Mouse (Mus musculus) liver, embryonic 15.5 days (tissue): ENCODE data around the gene Ptbp1. TPM values are rescaled to one million over a fixed set of nuclear protein-coding genes. Genes with fewer than 3 reads are reported as not detected.

Experiments used
- ATAC-seq: fragments of 200-750 bp; cut with Nextera tagmentation; 2 replicates; pipeline ENCODE4 v1.8.0; 2017; ENCODE audit warnings: moderate number of reproducible peaks, mild to moderate bottlenecking, moderate library complexity; ENCODE audit not compliant: insufficient read depth
- H3K27ac ChIP-seq: fragments of 300-500 bp; sonication (generic); replicated peaks from 2 replicates; pipeline ENCODE4 v1.5.1; 2015; ENCODE audit warnings: mild to moderate bottlenecking, inconsistent platforms
- H3K27me3 ChIP-seq: fragments of 300-500 bp; sonication (generic); 2 replicates; pipeline ENCODE4 v1.6.1; 2015; ENCODE audit warnings: mild to moderate bottlenecking, inconsistent platforms
- H3K36me3 ChIP-seq: fragments of 300-500 bp; sonication (generic); replicated peaks from 2 replicates; pipeline ENCODE4 v1.6.1; 2015; ENCODE audit warnings: moderate library complexity, mild to moderate bottlenecking, inconsistent platforms
- H3K4me1 ChIP-seq: fragments of 300-500 bp; sonication (generic); replicated peaks from 2 replicates; pipeline ENCODE4 v1.6.1; 2015; ENCODE audit warnings: inconsistent platforms
- H3K4me2 ChIP-seq: fragments of 300-500 bp; sonication (generic); 2 replicates; pipeline ENCODE4 v1.6.1; 2015; ENCODE audit warnings: moderate library complexity, mild to moderate bottlenecking, inconsistent platforms
- H3K4me3 ChIP-seq: fragments of 300-500 bp; sonication (generic); replicated peaks from 2 replicates; pipeline ENCODE4 v1.5.1; 2015; ENCODE audit warnings: mild to moderate bottlenecking, inconsistent platforms
- H3K9ac ChIP-seq: fragments of 300-500 bp; sonication (generic); 2 replicates; pipeline ENCODE4 v1.6.1; 2015; ENCODE audit warnings: moderate library complexity, mild to moderate bottlenecking, inconsistent platforms
- H3K9me3 ChIP-seq: fragments of 300-500 bp; sonication (generic); replicated peaks from 2 replicates; pipeline ENCODE4 v1.6.1; 2016; ENCODE audit warnings: inconsistent platforms
- WGBS: fragments of 180-500 bp; shearing (Covaris S2); methylation state at CpG from one replicate; pipeline ENCODE4 v1.1.7; 2015; ENCODE audit warnings: mixed read lengths; ENCODE audit not compliant: insufficient replicate concordance; 5-methylcytosine and 5-hydroxymethylcytosine counted together
- microRNA-seq: library from miRNA; unstranded; fragments of <30 nt; microRNA quantifications from one replicate; pipeline ENCODE4, GENCODE M21; 2016
- polyA plus RNA-seq: library from polyadenylated mRNA; unstranded; fragments of >200 nt; fragmentation: Nextera tagmentation; extraction: Ambion mirVana; gene quantifications from 2 replicates; pipeline ENCODE4 v1.2.1, GENCODE M21; 2015

Ptbp1 gene
- polyA plus RNA-seq, 1 experiment from 2014 or later, result 120 TPM

- WGBS, result 89% methylated on average over 10 of the region's 10 CpGs
- ATAC-seq, result no peak
- H3K9me3 ChIP-seq, result no peaks in the 10 kb centered on the region
- H3K4me2 ChIP-seq, result peak overlapping the region; percentile 72
- H3K36me3 ChIP-seq, result peaks cover 61% of the 10 kb centered on the region
- H3K9ac ChIP-seq, result no peak overlapping the region
- peak overlapping the region; percentile 97; the same call in 1 of the 2 replicates for H3K27ac ChIP-seq
- peak overlapping the region; percentile 96 for H3K4me3 ChIP-seq
- peaks cover 36% of the 10 kb centered on the region for H3K4me1 ChIP-seq
- H3K27me3 ChIP-seq, result no peaks in the 10 kb centered on the region
These were observed 53.2 kb downstream of the Ptbp1 start for GRCm38 (mm10) chr10:79907415-79907814.

GRCm38 (mm10) chr10:79908167-79909091 is 54.2 kb downstream of the Ptbp1 start, which contains the start of gene Med16:
TSS of gene Med16 (minus strand) at chr10:79908923.
- H3K9ac ChIP-seq, result peak within 1 kb of the TSS; percentile 97
- ATAC-seq, result peak; percentile 91
- peaks cover 61% of the 10 kb centered on the region for H3K36me3 ChIP-seq
- H3K4me1 ChIP-seq, result peaks cover 47% of the 10 kb centered on the region
- peak within 1 kb of the TSS; percentile 96 for H3K4me3 ChIP-seq
- H3K27me3 ChIP-seq, result no peaks in the 10 kb centered on the region
- peak within 1 kb of the TSS; percentile 72 for H3K4me2 ChIP-seq
- 1% methylated on average over 52 of the region's 52 CpGs for WGBS
- peak within 1 kb of the TSS; percentile 97 for H3K27ac ChIP-seq
- H3K9me3 ChIP-seq, result no peaks in the 10 kb centered on the region

- peaks cover 55% of the 10 kb centered on the region for H3K4me1 ChIP-seq
- H3K36me3 ChIP-seq, result peaks cover 57% of the 10 kb centered on the region
- peak overlapping the region; percentile 72 for H3K4me2 ChIP-seq
- peak overlapping the region; percentile 35; the same call in 1 of the 2 replicates for H3K9ac ChIP-seq
- H3K27ac ChIP-seq, result peak overlapping the region; percentile 82
- peak; percentile 69 for ATAC-seq
- H3K9me3 ChIP-seq, result no peaks in the 10 kb centered on the region
- no peaks in the 10 kb centered on the region for H3K27me3 ChIP-seq
- WGBS, result 22% methylated on average over 14 of the region's 14 CpGs
- H3K4me3 ChIP-seq, result peak overlapping the region; percentile 96
These were observed 55.1 kb downstream of the Ptbp1 start for GRCm38 (mm10) chr10:79909092-79909922.

- Histone ChIP-seq H3K9ac (no peak within 1 kb of the TSS), H3K36me3 (peaks cover 45% of the 10 kb centered on the region), H3K27ac (peak within 1 kb of the TSS; percentile 82; the same call in 1 of the 2 replicates), H3K4me1 (peaks cover 68% of the 10 kb centered on the region), H3K9me3 (no peaks in the 10 kb centered on the region), H3K27me3 (no peaks in the 10 kb centered on the region), H3K4me2 (peak within 1 kb of the TSS; percentile 72; the same call in 1 of the 2 replicates), H3K4me3 (no peak within 1 kb of the TSS)
- 86% methylated on average over 4 of the region's 4 CpGs for WGBS
- ATAC-seq, result no peak
These were observed 56.3 kb downstream of the Ptbp1 start, which contains the start of gene Gm26602 for GRCm38 (mm10) chr10:79910556-79910955. TSS of gene Gm26602 (plus strand) at chr10:79910856.

- H3K36me3 ChIP-seq, result peaks cover 29% of the 10 kb centered on the region; the same call in 1 of the 2 replicates
- ATAC-seq, result no peak
- 72% methylated on average over 20 of the region's 20 CpGs for WGBS
- H3K9me3 ChIP-seq, result no peaks in the 10 kb centered on the region
- H3K4me2 ChIP-seq, result no peak overlapping the region
- no peak overlapping the region for H3K4me3 ChIP-seq
- no peak overlapping the region for H3K9ac ChIP-seq
- H3K27ac ChIP-seq, result no peak overlapping the region
- H3K27me3 ChIP-seq, result peaks cover 5% of the 10 kb centered on the region
- H3K4me1 ChIP-seq, result peaks cover 78% of the 10 kb centered on the region
These were observed 58.2 kb downstream of the Ptbp1 start for GRCm38 (mm10) chr10:79912412-79912811.

Small RNAs within 50 kb of the gene (microRNA-seq; reads per million reads assigned to microRNA genes)
- gene Mir6910, result not detected

Other genes starting within 250 kb of the Ptbp1 start
- not detected in 2 replicates for gene C2cd4c, start 240.4 kb upstream of the Ptbp1 start, polyA plus RNA-seq
- gene Shc2, start 216.5 kb upstream of the Ptbp1 start, polyA plus RNA-seq, result 0.08 and 0.10 TPM in 2 replicates
- not detected in 2 replicates for gene Odf3l2, start 208.7 kb upstream of the Ptbp1 start, polyA plus RNA-seq
- 0.26 TPM in 1 of 2 replicates, not detected in the other for gene Madcam1, start 189.9 kb upstream of the Ptbp1 start, polyA plus RNA-seq
- 21.4 and 23.1 TPM in 2 replicates for gene Tpgs1, start 185.1 kb upstream of the Ptbp1 start, polyA plus RNA-seq
- 105 and 107 TPM in 2 replicates for gene Cdc34, start 172.2 kb upstream of the Ptbp1 start, polyA plus RNA-seq
- gene Gzmm, start 165.4 kb upstream of the Ptbp1 start, polyA plus RNA-seq, result 0.15 and 0.37 TPM in 2 replicates
- 980 and 1,043 TPM in 2 replicates for gene Bsg, start 149.9 kb upstream of the Ptbp1 start, polyA plus RNA-seq
- 0.02 TPM in 1 of 2 replicates, not detected in the other for gene Hcn2, start 137.8 kb upstream of the Ptbp1 start, polyA plus RNA-seq
- 15.6 and 17.7 TPM in 2 replicates for gene Polrmt, start 107.8 kb upstream of the Ptbp1 start, polyA plus RNA-seq
- gene Fgf22, start 99.4 kb upstream of the Ptbp1 start, polyA plus RNA-seq, result 0.07 TPM in 1 of 2 replicates, not detected in the other
- gene Rnf126, start 87.5 kb upstream of the Ptbp1 start, polyA plus RNA-seq, result 39.6 and 42.0 TPM in 2 replicates
- gene Fstl3, start 77.2 kb upstream of the Ptbp1 start, polyA plus RNA-seq, result 0.71 and 1.0 TPM in 2 replicates
- 7.0 and 7.1 TPM in 2 replicates for gene Prss57, start 63.5 kb upstream of the Ptbp1 start, polyA plus RNA-seq
- gene Palm, start 60.9 kb upstream of the Ptbp1 start, polyA plus RNA-seq, result 8.8 and 9.2 TPM in 2 replicates
- 0.50 TPM in 2 replicates for gene Misp, start 33.4 kb upstream of the Ptbp1 start, polyA plus RNA-seq
- gene Prtn3, start 20.0 kb downstream of the Ptbp1 start, polyA plus RNA-seq, result 112 and 131 TPM in 2 replicates
- gene Plppr3, start 20.2 kb downstream of the Ptbp1 start, polyA plus RNA-seq, result 5.8 and 6.1 TPM in 2 replicates
- gene Elane, start 31.8 kb downstream of the Ptbp1 start, polyA plus RNA-seq, result 211 and 227 TPM in 2 replicates
- gene Cfd, start 36.4 kb downstream of the Ptbp1 start, polyA plus RNA-seq, result not detected in 2 replicates
- 16.4 and 18.0 TPM in 2 replicates for gene Med16, start 54.5 kb downstream of the Ptbp1 start, polyA plus RNA-seq
- gene Gm26602, start 56.4 kb downstream of the Ptbp1 start, polyA plus RNA-seq, result not detected in 2 replicates
- gene Kiss1r, start 62.5 kb downstream of the Ptbp1 start, polyA plus RNA-seq, result 0.32 and 0.37 TPM in 2 replicates
- gene R3hdm4, start 66.8 kb downstream of the Ptbp1 start, polyA plus RNA-seq, result 52.4 and 55.6 TPM in 2 replicates
- gene Arid3a, start 72.6 kb downstream of the Ptbp1 start, polyA plus RNA-seq, result 6.1 and 7.4 TPM in 2 replicates
- gene Wdr18, start 105.7 kb downstream of the Ptbp1 start, polyA plus RNA-seq, result 46.3 and 48.4 TPM in 2 replicates
- 0.10 TPM in 1 of 2 replicates, not detected in the other for gene Grin3b, start 116.3 kb downstream of the Ptbp1 start, polyA plus RNA-seq
- gene Tmem259, start 129.9 kb downstream of the Ptbp1 start, polyA plus RNA-seq, result 8.4 and 11.0 TPM in 2 replicates
- 44.5 and 45.5 TPM in 2 replicates for gene Cnn2, start 134.2 kb downstream of the Ptbp1 start, polyA plus RNA-seq
- gene Abca7, start 142.1 kb downstream of the Ptbp1 start, polyA plus RNA-seq, result 7.5 and 9.0 TPM in 2 replicates
- 15.7 and 18.2 TPM in 2 replicates for gene Arhgap45, start 162.2 kb downstream of the Ptbp1 start, polyA plus RNA-seq
- gene Polr2e, start 185.4 kb downstream of the Ptbp1 start, polyA plus RNA-seq, result 81.3 and 84.4 TPM in 2 replicates
- 603 and 658 TPM in 2 replicates for gene Gpx4, start 192.7 kb downstream of the Ptbp1 start, polyA plus RNA-seq